Mouse (Mus musculus) lung, postnatal 4 days (tissue): Measurements from ENCODE around the gene Grm1.
A peak's percentile ranks its signal among the peaks of the same experiment; 100 is the strongest.

Experiments used
- DNase-seq, 2 experiments: peaks; one replicate each; pipeline ENCODE4 v3.0.0; 2021

Grm1 gene

DNA sequence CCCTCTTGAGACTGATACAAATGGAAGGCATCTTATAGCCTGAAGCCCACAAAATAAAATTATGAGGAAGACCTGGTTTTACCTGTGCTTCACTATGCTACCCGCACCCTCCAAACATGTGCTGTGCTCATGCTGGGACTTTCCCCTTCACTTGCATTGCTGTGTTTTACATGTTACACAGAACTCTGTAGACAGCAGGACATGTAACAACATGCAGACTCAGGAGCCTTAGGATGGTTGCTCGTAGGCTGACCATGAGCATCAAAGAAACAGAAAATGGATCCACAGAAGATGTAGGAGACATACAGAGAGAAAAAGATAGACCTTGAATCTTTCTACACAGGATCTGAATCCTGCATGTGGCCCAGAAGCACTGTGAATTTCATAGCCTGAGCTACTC lies 371.8 kb downstream of the Grm1 start:
- DNase-seq = no peak

DNA sequence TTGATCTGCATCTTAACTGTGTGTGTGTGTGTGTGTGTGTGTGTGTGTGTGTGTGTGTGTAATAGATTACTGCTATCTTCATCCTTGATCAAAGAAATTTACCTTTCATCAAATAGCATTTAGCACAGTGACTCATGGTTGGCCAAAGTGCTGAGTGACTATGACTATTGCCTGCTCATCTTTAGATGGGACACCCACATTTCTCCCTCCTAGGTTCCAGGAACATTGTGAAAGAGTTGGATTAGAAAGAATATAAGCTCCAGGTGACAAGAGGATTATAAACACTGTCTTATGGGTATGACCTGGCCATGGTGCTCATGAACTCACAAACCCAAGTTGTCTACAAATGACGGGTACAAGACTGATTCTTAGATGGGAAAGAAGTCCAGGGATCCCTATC lies 374.1 kb downstream of the Grm1 start:
- DNase-seq = no peak

DNA sequence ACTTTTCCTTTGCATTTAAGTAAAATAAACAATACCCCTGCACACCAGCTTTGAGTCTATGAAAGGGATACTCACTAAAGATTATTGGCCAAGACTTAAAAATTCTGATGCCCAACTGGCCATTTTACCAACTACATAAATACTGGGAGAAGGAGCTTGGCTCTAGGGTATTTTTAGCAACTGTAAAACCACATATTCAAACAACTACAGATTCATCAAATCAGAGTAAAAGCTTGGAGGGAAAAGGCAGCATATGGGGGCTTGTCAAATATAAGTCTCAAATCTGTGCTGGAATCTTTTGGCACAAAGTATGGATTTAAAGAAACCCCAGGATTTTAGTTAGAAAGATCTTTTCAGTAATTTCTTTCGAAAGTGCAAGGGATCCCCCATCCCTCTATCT lies 380.8 kb downstream of the Grm1 start:
- no peak for DNase-seq

DNA sequence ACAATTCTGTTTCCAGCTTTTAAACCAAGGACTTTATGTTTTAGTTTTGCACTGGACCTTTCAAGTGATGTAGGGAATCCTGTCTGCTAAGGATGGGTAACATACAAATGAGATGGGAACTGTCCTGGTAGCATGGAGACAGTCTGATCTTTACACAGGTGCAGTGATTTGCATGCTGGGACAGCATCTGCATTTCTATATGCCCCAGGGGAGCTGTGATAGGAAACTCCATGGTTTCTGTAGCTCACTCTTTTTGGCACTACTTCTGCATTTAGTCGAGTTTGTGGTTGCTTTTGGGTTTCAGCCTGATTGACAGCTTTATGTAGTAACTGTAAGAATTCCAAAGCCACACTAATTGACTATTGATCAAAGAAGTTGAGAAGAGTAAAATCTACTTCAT lies 381.3 kb downstream of the Grm1 start:
- no peak for DNase-seq

DNA sequence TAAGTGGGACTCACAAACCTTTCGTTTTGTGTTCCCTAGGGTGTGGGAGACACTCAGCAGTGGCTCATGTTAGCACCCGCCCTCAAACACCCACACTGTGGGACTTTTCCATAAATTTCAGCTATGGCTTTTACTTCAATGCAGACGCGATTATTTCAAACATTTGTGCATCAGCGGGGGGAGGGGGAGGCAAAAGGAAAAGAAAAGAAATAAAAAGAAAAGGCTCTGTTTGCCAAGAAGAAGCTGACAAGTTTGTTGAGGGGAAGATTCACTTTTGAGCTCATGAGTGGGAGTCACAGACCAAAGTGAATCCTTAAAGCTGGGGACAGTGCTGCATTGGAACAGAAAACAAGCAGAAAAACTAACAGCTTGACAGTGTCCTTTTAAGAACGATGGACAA lies 384.7 kb downstream of the Grm1 start:
- DNase-seq = no peak

DNA sequence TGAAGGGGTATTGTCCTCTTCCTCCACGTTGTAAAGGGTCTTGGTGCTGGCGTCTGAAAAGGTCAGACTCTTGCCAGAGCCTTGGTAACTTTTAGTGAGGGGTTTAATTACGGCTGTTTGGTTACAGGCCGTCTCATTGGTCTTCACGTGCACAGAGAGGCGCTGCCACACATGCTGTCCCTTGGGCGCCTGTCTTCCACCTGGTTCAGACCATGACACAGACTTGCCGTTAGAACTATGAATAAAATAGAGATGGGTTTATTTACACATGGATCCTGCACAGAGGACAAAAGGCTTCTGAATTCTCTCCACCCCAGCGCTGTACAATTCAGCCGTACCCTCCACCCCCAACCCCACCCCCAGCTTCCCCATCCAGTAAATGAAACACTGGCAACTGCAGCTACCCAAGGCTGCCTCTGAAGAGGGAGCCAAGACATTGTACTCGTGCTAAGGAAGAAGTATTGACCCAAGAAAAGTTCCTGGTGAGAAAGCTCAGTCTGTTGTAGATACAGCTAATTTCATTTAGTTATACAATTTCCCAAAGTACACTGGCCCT lies 392.4 kb downstream of the Grm1 start:
- DNase-seq = no peak

DNA sequence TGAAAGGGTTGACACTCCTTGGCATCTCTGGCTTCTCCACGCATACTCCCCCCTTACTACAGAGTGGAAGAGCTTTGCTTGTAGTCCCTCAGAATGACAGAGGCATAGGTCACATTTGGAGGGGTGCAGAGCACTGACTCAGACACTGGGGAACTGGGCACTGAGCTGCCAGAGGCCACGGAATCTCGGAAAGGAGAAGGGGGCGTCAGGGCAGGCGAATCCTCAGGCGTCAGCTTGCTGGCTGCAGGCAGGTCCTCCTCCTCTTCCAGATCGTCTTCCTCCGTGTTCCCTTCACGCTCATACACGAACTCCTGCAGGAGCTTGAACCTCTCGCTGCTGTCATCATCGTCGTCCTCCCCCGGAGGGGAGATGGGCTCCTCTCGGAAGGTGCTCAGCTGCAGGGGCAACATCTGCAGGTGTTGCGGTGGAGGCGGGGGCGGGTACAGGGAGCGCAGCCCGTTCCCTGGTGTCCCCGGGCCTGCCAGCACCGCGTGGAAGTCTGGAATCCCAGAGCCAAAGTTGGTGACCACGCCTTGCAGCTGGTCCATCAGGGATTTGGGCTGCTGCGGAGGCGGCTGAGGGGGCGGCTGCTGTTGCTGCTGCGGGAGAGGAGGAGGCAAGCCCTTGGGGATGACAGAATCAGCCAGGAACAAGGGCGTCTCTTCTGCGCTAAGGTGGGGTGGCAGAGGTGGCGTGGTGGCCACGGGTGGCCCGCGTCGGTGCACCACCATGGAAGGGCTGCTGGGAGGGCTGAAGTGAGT lies 393.1 kb downstream of the Grm1 start:
- peak in 1 of 2 experiments; percentile 24 for DNase-seq

DNA sequence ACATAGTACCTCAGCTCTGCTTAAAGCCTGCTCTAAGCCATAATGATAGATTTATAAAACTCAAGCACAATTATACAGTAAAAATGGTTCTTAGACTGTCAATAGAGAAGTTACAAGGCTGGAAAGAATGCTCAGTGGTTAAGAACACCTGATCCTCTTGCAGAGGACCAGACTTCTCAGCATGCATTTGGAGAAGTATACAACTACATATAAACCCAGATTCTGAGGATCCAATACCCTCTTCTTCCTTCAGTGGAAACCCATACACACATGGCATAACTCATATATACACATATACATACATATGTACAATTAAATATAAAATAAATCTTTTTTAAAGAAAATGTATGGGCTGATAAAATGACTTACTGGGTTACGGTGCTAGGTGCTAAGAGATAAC lies 401.1 kb downstream of the Grm1 start, which contains the start of gene Gm10944:
TSS of gene Gm10944 (plus strand) at position 301 of the 400 bp plus-strand sequence.
- DNase-seq = no peak

DNA sequence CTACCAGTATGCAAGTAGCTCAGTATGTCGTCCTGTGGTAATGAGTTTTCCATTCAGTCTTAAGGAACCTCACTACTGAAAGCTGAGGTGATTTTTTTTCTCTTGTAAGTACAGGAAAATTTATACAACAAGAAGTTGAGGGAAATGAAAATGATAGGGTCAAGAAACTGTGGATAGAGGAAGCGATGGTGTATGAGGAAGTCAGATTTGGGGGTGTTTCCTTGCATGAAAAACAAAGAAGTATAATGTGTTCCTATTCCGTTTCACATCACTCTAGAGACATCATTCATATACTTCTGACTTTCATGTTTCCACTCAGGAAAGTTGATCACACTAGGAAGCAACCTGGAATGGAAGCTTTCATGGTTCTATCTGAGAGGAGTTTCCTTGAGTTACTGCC lies 422.2 kb downstream of the Grm1 start:
- DNase-seq = no peak

DNA sequence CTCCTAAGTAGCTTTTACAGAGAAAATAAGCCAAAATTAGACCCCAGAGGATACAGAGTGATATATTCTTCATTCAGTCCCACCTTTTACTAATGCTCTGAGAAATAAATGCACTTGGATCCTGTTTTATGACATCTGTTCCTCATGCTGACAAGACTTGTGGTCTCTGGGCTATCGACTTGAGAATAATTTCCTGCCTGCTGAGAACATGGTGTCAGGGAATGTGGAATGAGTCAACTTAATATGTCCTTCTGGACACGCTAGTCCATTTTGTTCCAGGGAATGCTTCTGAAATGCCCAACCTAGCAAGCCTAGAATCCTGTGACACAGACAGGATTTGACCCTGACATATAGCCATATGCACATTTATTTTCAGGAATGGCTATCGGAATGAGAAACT lies 423.0 kb downstream of the Grm1 start:
- DNase-seq = no peak

DNA sequence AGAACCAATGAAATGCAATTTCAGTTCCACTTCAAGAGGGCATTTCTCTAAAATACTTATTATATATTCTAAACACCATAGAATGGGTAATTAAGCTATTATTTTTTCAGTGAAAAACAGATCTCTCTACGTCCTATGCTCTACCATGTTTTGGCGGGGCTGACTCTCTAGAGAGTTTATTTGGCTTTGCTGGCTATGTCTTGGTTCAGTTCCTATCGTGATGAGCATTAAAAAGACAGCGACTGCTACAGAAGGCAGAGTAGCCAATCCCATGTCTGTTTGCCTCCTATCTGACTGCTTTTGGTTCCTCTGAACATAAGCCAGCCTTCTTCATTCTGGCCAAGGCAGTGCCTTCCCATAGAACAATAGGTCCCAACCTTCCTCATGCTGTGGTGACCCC lies 425.5 kb downstream of the Grm1 start:
- DNase-seq = no peak

DNA sequence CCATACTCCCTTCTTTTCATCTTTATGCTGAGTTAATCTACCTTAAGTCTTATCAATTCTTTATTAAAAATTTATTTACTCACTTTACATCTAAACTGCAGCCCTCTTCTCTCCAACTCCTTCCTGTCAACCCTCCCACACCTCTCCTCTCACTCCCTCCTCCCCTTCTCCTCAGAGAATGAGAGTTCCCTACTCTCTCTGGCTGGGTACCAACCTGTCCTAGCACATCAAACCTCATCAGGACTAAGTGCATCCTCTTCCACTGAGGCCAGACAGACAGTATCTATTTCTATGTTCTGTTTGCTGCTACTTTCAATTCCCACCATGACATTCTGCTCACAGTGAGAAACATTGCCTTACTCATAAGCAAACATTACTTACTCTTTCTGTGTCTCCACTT lies 426.2 kb downstream of the Grm1 start:
- no peak for DNase-seq
